Mouse (Mus musculus): ENCODE measurements around the gene Rpl23a.

The Rpl23a gene

GRCm38 (mm10) chr11:78183884-78184514, 615 bp upstream of the Rpl23a start:
- no peak for DNase-seq

- DNase-seq = no peak
Observed at GRCm38 (mm10) chr11:78182450-78182849, 934 bp downstream of the Rpl23a start.

- DNase-seq = no peak
Observed at GRCm38 (mm10) chr11:78181830-78182357, 1.5 kb downstream of the Rpl23a start.

GRCm38 (mm10) chr11:78180081-78180761, 3.2 kb downstream of the Rpl23a start:
- no peak for DNase-seq

- no peak for DNase-seq
Observed at GRCm38 (mm10) chr11:78179438-78179999, 3.9 kb downstream of the Rpl23a start.

GRCm38 (mm10) chr11:78178859-78179437, 4.4 kb downstream of the Rpl23a start:
- DNase-seq = peak; percentile 85

- peak; percentile 99 for DNase-seq
Observed at GRCm38 (mm10) chr11:78177903-78178858, 5.2 kb downstream of the Rpl23a start.

GRCm38 (mm10) chr11:78177437-78177836, 5.9 kb downstream of the Rpl23a start:
- DNase-seq = no peak

- DNase-seq = no peak
Observed at GRCm38 (mm10) chr11:78176905-78177331, 6.5 kb downstream of the Rpl23a start.

GRCm38 (mm10) chr11:78176402-78176862, 7.0 kb downstream of the Rpl23a start, which contains the start of the genes Nek8 and Tlcd1:
Gene Nek8, minus strand, starts transcription at chr11:78176675.
Gene Tlcd1, plus strand, starts transcription at chr11:78176711.
- peak; percentile 99 for DNase-seq

GRCm38 (mm10) chr11:78175771-78176401, 7.5 kb downstream of the Rpl23a start:
- DNase-seq = no peak

- DNase-seq = no peak
Observed at GRCm38 (mm10) chr11:78174506-78174905, 8.9 kb downstream of the Rpl23a start.

- DNase-seq = no peak
Observed at GRCm38 (mm10) chr11:78172748-78173383, 10.5 kb downstream of the Rpl23a start.

- DNase-seq = no peak
Observed at GRCm38 (mm10) chr11:78172034-78172747, 11.2 kb downstream of the Rpl23a start.

GRCm38 (mm10) chr11:78171328-78171727, 12.1 kb downstream of the Rpl23a start:
- DNase-seq = no peak

GRCm38 (mm10) chr11:78170306-78170705, 13.1 kb downstream of the Rpl23a start:
- peak; percentile 58 for DNase-seq

GRCm38 (mm10) chr11:78168541-78169468, 14.6 kb downstream of the Rpl23a start:
- no peak for DNase-seq

GRCm38 (mm10) chr11:78167257-78167959, 16.0 kb downstream of the Rpl23a start:
- no peak for DNase-seq

GRCm38 (mm10) chr11:78166640-78167039, 16.7 kb downstream of the Rpl23a start:
- DNase-seq = no peak
